Mouse (Mus musculus) embryo, embryonic 11 days (tissue): ENCODE measurements around the gene Morc1.

Experiments used
- DNase-seq: peaks from one replicate; pipeline ENCODE4 v3.0.0-alpha.2; 2015

Gene Morc1

GRCm38 (mm10) chr16:48479266-48479848 is 48.3 kb downstream of the Morc1 start:
- DNase-seq: no peak

- no peak for DNase-seq
These were observed 85.9 kb downstream of the Morc1 start for GRCm38 (mm10) chr16:48516776-48517499.

GRCm38 (mm10) chr16:48519569-48519968 is 88.5 kb downstream of the Morc1 start:
- no peak for DNase-seq

- DNase-seq: no peak
These were observed 106.1 kb downstream of the Morc1 start for GRCm38 (mm10) chr16:48537108-48537507.

GRCm38 (mm10) chr16:48562290-48563080 is 131.4 kb downstream of the Morc1 start:
- peak; percentile 69 for DNase-seq

GRCm38 (mm10) chr16:48570354-48570753 is 139.3 kb downstream of the Morc1 start:
- DNase-seq: peak; percentile 83

GRCm38 (mm10) chr16:48574072-48574471 is 143.0 kb downstream of the Morc1 start:
- DNase-seq: no peak

- no peak for DNase-seq
These were observed 143.5 kb downstream of the Morc1 start for GRCm38 (mm10) chr16:48574499-48574898.

- DNase-seq: no peak
These were observed 154.3 kb downstream of the Morc1 start for GRCm38 (mm10) chr16:48585369-48585768.

GRCm38 (mm10) chr16:48594457-48594856 is 163.4 kb downstream of the Morc1 start:
- no peak for DNase-seq

- no peak for DNase-seq
These were observed 164.2 kb downstream of the Morc1 start for GRCm38 (mm10) chr16:48595216-48595615.

- no peak for DNase-seq
These were observed 172.7 kb downstream of the Morc1 start for GRCm38 (mm10) chr16:48603735-48604211.

GRCm38 (mm10) chr16:48606476-48607038 is 175.5 kb downstream of the Morc1 start:
- no peak for DNase-seq

GRCm38 (mm10) chr16:48608224-48608623 is 177.2 kb downstream of the Morc1 start:
- DNase-seq: no peak

GRCm38 (mm10) chr16:48610866-48611265 is 179.8 kb downstream of the Morc1 start:
- no peak for DNase-seq

- DNase-seq: no peak
These were observed 180.4 kb downstream of the Morc1 start for GRCm38 (mm10) chr16:48611436-48611835.

GRCm38 (mm10) chr16:48613783-48614182 is 182.7 kb downstream of the Morc1 start:
- no peak for DNase-seq

GRCm38 (mm10) chr16:48620510-48620909 is 189.5 kb downstream of the Morc1 start:
- DNase-seq: peak; percentile 16

- DNase-seq: peak; percentile 4
These were observed 190.0 kb downstream of the Morc1 start for GRCm38 (mm10) chr16:48621019-48621418.

- no peak for DNase-seq
These were observed 192.4 kb downstream of the Morc1 start for GRCm38 (mm10) chr16:48623447-48623846.

GRCm38 (mm10) chr16:48626186-48626585 is 195.1 kb downstream of the Morc1 start:
- DNase-seq: no peak

- DNase-seq: no peak
These were observed 196.3 kb downstream of the Morc1 start for GRCm38 (mm10) chr16:48627296-48627695.

GRCm38 (mm10) chr16:48629710-48630109 is 198.7 kb downstream of the Morc1 start:
- no peak for DNase-seq
